Mouse (Mus musculus): Measurements from ENCODE around the gene Sppl3. TPM values are rescaled to one million over a fixed set of nuclear protein-coding genes. Genes with fewer than 3 reads are reported as not detected.
"Not testable (repeated sequence)": the region's sequence is repeated elsewhere in the genome, so short reads cannot be mapped to it uniquely, and the experiment has no call there.

Sppl3 gene
- polyA plus RNA-seq, 1 experiment: 57.0 TPM

DNA sequence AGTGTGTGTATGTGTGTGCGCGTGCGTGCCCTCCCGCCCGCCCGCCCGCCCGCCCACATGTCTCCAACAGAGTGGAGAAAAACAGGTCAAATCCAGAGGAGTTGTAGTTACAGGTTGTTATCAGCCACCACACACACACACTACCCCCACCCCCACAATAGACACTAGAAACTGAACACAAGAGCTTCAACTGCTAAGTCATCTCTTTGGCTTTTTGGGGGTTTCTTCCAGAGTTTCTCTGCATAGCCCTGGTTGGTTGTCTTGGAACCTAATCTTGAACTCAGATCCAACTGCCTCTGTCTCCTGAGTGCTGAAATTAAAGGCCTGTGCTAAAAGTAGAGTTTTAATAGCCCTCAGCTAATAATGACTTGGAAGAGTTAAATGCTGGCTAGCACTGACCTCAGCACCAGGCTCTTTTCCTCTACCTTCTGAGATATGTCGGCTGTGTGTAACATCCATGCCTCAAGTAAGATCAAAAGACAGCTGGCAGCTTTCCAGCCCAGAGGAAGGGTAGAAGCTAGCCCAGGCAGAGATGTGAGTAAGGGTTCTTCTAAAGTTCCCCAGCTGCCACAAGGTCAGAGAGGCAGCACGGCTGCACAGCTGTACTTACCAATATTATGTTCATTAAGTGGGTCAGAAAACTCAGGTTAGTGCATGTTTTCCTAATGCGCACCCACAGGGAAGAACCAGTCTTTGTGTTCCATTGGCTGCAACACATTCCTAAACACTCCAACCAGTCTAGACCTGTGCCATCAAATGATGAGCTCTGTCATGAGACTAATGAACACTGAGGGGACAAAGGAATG lies 60.4 kb downstream of the Sppl3 start:
- Histone ChIP-seq H3K27ac (ENCODE audit: insufficient read depth, low read depth, low read length) (no peak overlapping the region), H3K36me3 (ENCODE audit: control insufficient read depth, insufficient read depth, low read length) (no peaks in the 10 kb centered on the region), H3K4me3 (ENCODE audit: insufficient read depth, low read depth, low read length) (no peak overlapping the region), H3K4me1 (ENCODE audit: control insufficient read depth, insufficient read depth, low read length) (peaks cover 20% of the 10 kb centered on the region), H3K27me3 (replicated peaks; ENCODE audit: control insufficient read depth, insufficient read depth, low read length) (no peaks in the 10 kb centered on the region)
- 81% methylated on average over 11 of the region's 11 CpGs for WGBS
- TF ChIP-seq CTCF (conservative IDR thresholded peaks at IDR 0.05; ENCODE audit: insufficient read depth, insufficient read length, low read depth, low read length) (no peak), POLR2A (IDR thresholded peaks at IDR 0.05; ENCODE audit: low read depth, low read length) (no peak)
- peak; percentile 31 for DNase-seq

DNA sequence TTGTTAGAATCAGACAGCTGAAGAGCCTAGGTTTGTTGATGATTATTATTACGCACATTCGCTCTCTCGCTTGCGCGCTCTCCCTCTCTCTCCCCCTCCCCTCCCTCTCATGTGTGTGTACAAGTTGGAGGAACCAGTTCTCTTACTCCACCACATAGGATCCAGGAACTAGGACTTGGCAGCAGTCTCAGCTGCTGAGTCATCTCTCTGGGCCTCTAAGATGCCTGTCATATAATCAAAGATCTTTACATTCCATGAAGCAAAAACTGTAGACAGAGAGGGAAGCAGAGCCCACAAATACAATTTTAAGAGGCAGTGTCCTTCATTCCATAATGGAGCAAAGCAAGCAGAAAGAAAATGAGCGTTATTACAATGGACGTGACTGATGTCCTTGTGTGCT lies 61.2 kb downstream of the Sppl3 start:
- Histone ChIP-seq H3K4me1 (ENCODE audit: control insufficient read depth, insufficient read depth, low read length) (peaks cover 20% of the 10 kb centered on the region), H3K36me3 (ENCODE audit: control insufficient read depth, insufficient read depth, low read length) (no peaks in the 10 kb centered on the region), H3K4me3 (ENCODE audit: insufficient read depth, low read depth, low read length) (no peak overlapping the region), H3K27me3 (replicated peaks; ENCODE audit: control insufficient read depth, insufficient read depth, low read length) (no peaks in the 10 kb centered on the region), H3K27ac (ENCODE audit: insufficient read depth, low read depth, low read length) (no peak overlapping the region)
- TF ChIP-seq CTCF (conservative IDR thresholded peaks at IDR 0.05; ENCODE audit: insufficient read depth, insufficient read length, low read depth, low read length) (no peak), POLR2A (IDR thresholded peaks at IDR 0.05; ENCODE audit: low read depth, low read length) (no peak)
- WGBS: 72% methylated on average over 7 of the region's 7 CpGs
- peak; percentile 37 for DNase-seq

- H3K4me3 ChIP-seq (ENCODE audit: insufficient read depth, low read depth, low read length); H3K27ac ChIP-seq (ENCODE audit: insufficient read depth, low read depth, low read length); DNase-seq; H3K27me3 ChIP-seq (replicated peaks; ENCODE audit: control insufficient read depth, insufficient read depth, low read length); H3K36me3 ChIP-seq (ENCODE audit: control insufficient read depth, insufficient read depth, low read length): not testable (repeated sequence)
- peaks cover 14% of the 10 kb centered on the region for H3K4me1 ChIP-seq (ENCODE audit: control insufficient read depth, insufficient read depth, low read length)
- WGBS: 50% methylated on average over 8 of the region's 8 CpGs
Measured at GRCm38 (mm10) chr5:115073306-115073705, 62.4 kb downstream of the Sppl3 start.

DNA sequence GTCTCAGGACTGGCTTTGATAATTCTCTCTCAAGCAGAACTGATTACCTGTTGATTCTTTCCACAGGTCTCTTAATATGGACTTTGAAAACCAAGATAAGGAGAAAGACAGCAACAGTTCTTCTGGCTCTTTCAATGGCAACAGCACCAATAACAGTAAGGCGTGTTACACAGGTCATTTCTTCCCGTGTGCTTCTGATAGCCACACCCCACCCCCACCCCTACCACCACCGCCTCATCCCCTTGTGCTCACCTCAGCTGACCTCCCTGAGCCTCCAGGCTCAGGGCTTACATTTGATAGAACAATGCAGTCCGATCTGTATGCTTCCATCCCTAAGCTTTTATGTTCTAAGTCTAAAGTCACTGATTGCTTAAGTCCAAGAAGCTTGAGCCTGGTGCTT lies 63.8 kb downstream of the Sppl3 start:
- no peak for TF ChIP-seq POLR2A (IDR thresholded peaks at IDR 0.05; ENCODE audit: low read depth, low read length)
- 48% methylated on average over 4 of the region's 4 CpGs for WGBS
- no peak for DNase-seq
- Histone ChIP-seq H3K27me3 (replicated peaks; ENCODE audit: control insufficient read depth, insufficient read depth, low read length) (no peaks in the 10 kb centered on the region), H3K36me3 (ENCODE audit: control insufficient read depth, insufficient read depth, low read length) (no peaks in the 10 kb centered on the region), H3K27ac (ENCODE audit: insufficient read depth, low read depth, low read length) (no peak overlapping the region), H3K4me1 (ENCODE audit: control insufficient read depth, insufficient read depth, low read length) (peaks cover 14% of the 10 kb centered on the region), H3K4me3 (ENCODE audit: insufficient read depth, low read depth, low read length) (no peak overlapping the region)

DNA sequence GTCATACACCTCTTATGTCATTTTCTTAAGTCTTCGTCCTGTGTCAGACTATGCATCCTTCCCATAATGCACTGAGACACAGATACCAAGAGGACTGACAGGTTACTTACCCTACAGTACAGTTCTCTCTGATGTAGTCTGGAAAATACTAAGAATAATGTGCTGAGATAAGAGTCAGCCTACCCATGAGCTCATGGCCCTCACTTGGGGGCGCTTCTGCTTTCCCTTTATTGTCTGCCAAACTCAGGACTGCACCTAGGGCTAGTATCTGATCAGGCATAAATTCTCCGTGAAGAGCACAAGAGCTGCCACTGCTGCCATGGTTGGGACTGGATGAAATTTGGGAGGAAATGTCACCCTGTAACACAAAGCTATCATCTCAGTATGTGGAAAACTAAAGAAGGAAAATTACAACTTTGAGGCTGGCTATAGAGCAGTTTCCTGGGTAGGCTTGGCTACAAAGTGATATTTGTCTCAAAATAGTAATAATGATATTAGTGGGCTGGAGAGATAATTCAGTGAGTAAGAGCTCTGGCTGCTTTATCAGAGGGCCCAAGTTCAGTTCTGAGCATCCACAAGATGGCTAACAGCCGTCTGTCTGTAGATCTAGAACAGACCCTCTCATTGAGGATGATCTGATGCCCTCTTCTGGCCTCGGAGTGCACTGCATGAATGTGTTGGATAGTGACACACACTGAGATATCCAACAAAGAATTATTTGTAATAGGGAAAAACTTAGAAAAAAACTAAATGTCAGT lies 65.4 kb downstream of the Sppl3 start:
- Histone ChIP-seq H3K4me1 (ENCODE audit: control insufficient read depth, insufficient read depth, low read length) (peaks cover 17% of the 10 kb centered on the region), H3K4me3 (ENCODE audit: insufficient read depth, low read depth, low read length) (no peak overlapping the region), H3K36me3 (ENCODE audit: control insufficient read depth, insufficient read depth, low read length) (no peaks in the 10 kb centered on the region), H3K27ac (ENCODE audit: insufficient read depth, low read depth, low read length) (no peak overlapping the region), H3K27me3 (replicated peaks; ENCODE audit: control insufficient read depth, insufficient read depth, low read length) (no peaks in the 10 kb centered on the region)
- 60% methylated on average over 5 of the region's 5 CpGs for WGBS
- TF ChIP-seq POLR2A (IDR thresholded peaks at IDR 0.05; ENCODE audit: low read depth, low read length): no peak
- TF ChIP-seq CTCF (conservative IDR thresholded peaks at IDR 0.05; ENCODE audit: insufficient read depth, insufficient read length, low read depth, low read length): peak; percentile 74
- peak; percentile 69 for DNase-seq

GRCm38 (mm10) chr5:115081636-115082035 lies 70.7 kb downstream of the Sppl3 start:
- TF ChIP-seq POLR2A (IDR thresholded peaks at IDR 0.05; ENCODE audit: low read depth, low read length): no peak
- TF ChIP-seq CTCF (conservative IDR thresholded peaks at IDR 0.05; ENCODE audit: insufficient read depth, insufficient read length, low read depth, low read length): no peak
- Histone ChIP-seq H3K4me1 (ENCODE audit: control insufficient read depth, insufficient read depth, low read length) (peaks cover 9% of the 10 kb centered on the region), H3K4me3 (ENCODE audit: insufficient read depth, low read depth, low read length) (no peak overlapping the region), H3K27me3 (replicated peaks; ENCODE audit: control insufficient read depth, insufficient read depth, low read length) (no peaks in the 10 kb centered on the region), H3K36me3 (ENCODE audit: control insufficient read depth, insufficient read depth, low read length) (peaks cover 5% of the 10 kb centered on the region), H3K27ac (ENCODE audit: insufficient read depth, low read depth, low read length) (no peak overlapping the region)
- WGBS: 70% methylated on average over 5 of the region's 5 CpGs
- no peak for DNase-seq

DNA sequence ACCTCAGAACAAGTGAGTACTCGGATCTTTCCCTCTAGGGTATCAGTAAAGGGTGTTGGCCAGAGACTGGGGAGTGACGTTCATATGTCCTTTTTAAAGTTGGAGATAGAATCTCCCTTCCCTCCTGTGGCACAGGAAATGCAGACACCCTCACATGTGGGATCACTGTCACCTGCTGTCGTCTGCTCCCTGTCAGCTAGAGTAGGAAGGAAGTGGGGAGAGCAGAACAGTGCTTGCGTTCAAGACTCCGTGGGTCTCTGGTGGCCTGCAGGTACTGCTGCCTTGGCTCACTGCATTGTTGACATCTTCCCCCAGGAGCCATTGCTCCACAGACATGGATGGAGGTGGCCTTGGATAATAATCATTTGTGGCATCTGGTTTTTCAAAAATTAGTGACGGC lies 72.6 kb downstream of the Sppl3 start:
- Histone ChIP-seq H3K4me1 (ENCODE audit: control insufficient read depth, insufficient read depth, low read length) (peaks cover 9% of the 10 kb centered on the region), H3K27ac (ENCODE audit: insufficient read depth, low read depth, low read length) (no peak overlapping the region), H3K36me3 (ENCODE audit: control insufficient read depth, insufficient read depth, low read length) (peaks cover 5% of the 10 kb centered on the region), H3K27me3 (replicated peaks; ENCODE audit: control insufficient read depth, insufficient read depth, low read length) (no peaks in the 10 kb centered on the region), H3K4me3 (ENCODE audit: insufficient read depth, low read depth, low read length) (no peak overlapping the region)
- whole genome bisulfite sequencing: 81% methylated on average over 6 of the region's 6 CpGs
- no peak for DNase-seq
- TF ChIP-seq CTCF (conservative IDR thresholded peaks at IDR 0.05; ENCODE audit: insufficient read depth, insufficient read length, low read depth, low read length) (no peak), POLR2A (IDR thresholded peaks at IDR 0.05; ENCODE audit: low read depth, low read length) (no peak)
